ENCODE assay signal across 14 mouse cellular contexts in genomic region chr11:98320806-98321676, GRCm38 (mm10). TPM values are rescaled to one million over a fixed set of nuclear protein-coding genes. Genes with fewer than 3 reads are reported as not detected.
DNase-seq lines count a peak whose midpoint lies in the region; ATAC-seq lines count a peak whose summit lies in the region.
"Had no signal": no experiment of that assay in that cellular context is flagged by ENCODE, and none has a peak within 500 bp of the region (broad histone marks: within the 10 kb centered on the region; RNA-seq: fewer than 3 reads in every experiment).

No protein-coding gene starts in this region.

- peak overlapping the region; percentile 66 for H3K9ac ChIP-seq in forebrain, embryonic 14.5 days (ENCODE audit: low read length)
- H3K9ac ChIP-seq in neural tube, embryonic 11.5 days (ENCODE audit: low read length) = no peak overlapping the region
- H3K9ac ChIP-seq: kidney, embryonic 15.5 days; liver, postnatal 0 days had no signal

- under 1% methylated on average over 30 of the region's 30 CpGs for WGBS in forebrain, embryonic 14.5 days
- under 1% methylated on average over 30 of the region's 30 CpGs for WGBS in neural tube, embryonic 11.5 days

- H3K9me3 ChIP-seq in forebrain, embryonic 14.5 days (replicated peaks; ENCODE audit: control insufficient read depth, low read length) = no peaks in the 10 kb centered on the region
- no peaks in the 10 kb centered on the region for H3K9me3 ChIP-seq in neural tube, embryonic 11.5 days (ENCODE audit: control insufficient read depth, low read length)
- H3K9me3 ChIP-seq: kidney, embryonic 15.5 days had no signal

- H3K4me1 ChIP-seq in forebrain, embryonic 14.5 days (ENCODE audit: control insufficient read depth, insufficient read depth, low read length) = peaks cover 32% of the 10 kb centered on the region
- no peaks in the 10 kb centered on the region for H3K4me1 ChIP-seq in neural tube, embryonic 11.5 days (ENCODE audit: control insufficient read depth, insufficient read depth, low read length)
- H3K4me1 ChIP-seq: kidney, embryonic 15.5 days had no signal

- peak overlapping the region; percentile 53 for H3K4me2 ChIP-seq in forebrain, embryonic 14.5 days (ENCODE audit: low read length)
- H3K4me2 ChIP-seq in neural tube, embryonic 11.5 days (ENCODE audit: low read depth) = no peak overlapping the region
- H3K4me2 ChIP-seq: kidney, embryonic 15.5 days had no signal

- H3K4me3 ChIP-seq in forebrain, embryonic 14.5 days (ENCODE audit: low read depth, low read length) = peak overlapping the region; percentile 19
- no peak overlapping the region for H3K4me3 ChIP-seq in neural tube, embryonic 11.5 days (ENCODE audit: low read depth, low read length)
- H3K4me3 ChIP-seq: kidney, embryonic 15.5 days had no signal

- peak overlapping the region; percentile 95 for H3K27ac ChIP-seq in forebrain, embryonic 14.5 days (ENCODE audit: low read depth, low read length)
- H3K27ac ChIP-seq in neural tube, embryonic 11.5 days (ENCODE audit: low read depth, low read length) = no peak overlapping the region
- H3K27ac ChIP-seq: kidney, embryonic 15.5 days; stomach, postnatal 0 days had no signal

- peak; percentile 91 for DNase-seq in left cerebral cortex, postnatal 4 days
- no peak for DNase-seq in left cerebral cortex, postnatal 14 days (ENCODE audit: low spot score in 2 of 2)
- DNase-seq in cerebellum, adult 9-11 months = peak; percentile 79
- DNase-seq in forebrain, embryonic 14.5 days (ENCODE audit: low spot score) = peak; percentile 83
- peak; percentile 12 for DNase-seq in neural tube, embryonic 11.5 days (ENCODE audit: low spot score)
- no peak for DNase-seq in lung, postnatal 36 days
- DNase-seq in heart, adult 9 months (ENCODE audit: low spot score in 2 of 2) = no peak
- DNase-seq in urinary bladder, postnatal 14 days (ENCODE audit: low spot score) = no peak
- DNase-seq: heart, postnatal 4 days; liver, postnatal 0 days; right cerebral cortex, postnatal 14 days had no signal

- peak; percentile 47 for ATAC-seq in forebrain, embryonic 14.5 days
- ATAC-seq in neural tube, embryonic 11.5 days (ENCODE audit: insufficient read depth, low FRiP score, low TSS enrichment) = no peak
- ATAC-seq: liver, postnatal 0 days had no signal

- 0 out of 2 replicates have a peak, but pooled peaks cover 6% of the 10 kb centered on the region for H3K36me3 ChIP-seq in forebrain, embryonic 14.5 days (ENCODE audit: control insufficient read depth, insufficient read depth, low read length)
- no peaks in the 10 kb centered on the region for H3K36me3 ChIP-seq in neural tube, embryonic 11.5 days (ENCODE audit: control insufficient read depth, insufficient read depth, low read length)
- H3K36me3 ChIP-seq: kidney, embryonic 15.5 days had no signal

- intact Hi-C loops in left cerebral cortex, postnatal 4 days (cut with DNase I) = no loop called here
- intact Hi-C loops in left cerebral cortex, postnatal 14 days (cut with DNase I) = no loop called here

- H3K27me3 ChIP-seq in forebrain, embryonic 14.5 days (replicated peaks; ENCODE audit: control insufficient read depth, insufficient read depth, low read length) = peaks cover 87% of the 10 kb centered on the region
- H3K27me3 ChIP-seq in neural tube, embryonic 11.5 days (ENCODE audit: control insufficient read depth, insufficient read depth, low read length) = peaks cover 100% of the 10 kb centered on the region

RNA-seq across cellular contexts. Expression of gene Neurod2, which starts 8.4 kb away (rescaled TPM):
- 100 to 1,000 TPM; 125 to 133 TPM for total RNA-seq in left cerebral cortex, postnatal 4 days (2021)
- 10 to 100 TPM; 65.9 to 67.1 TPM for total RNA-seq in left cerebral cortex, postnatal 14 days (2021)
- 64.1 and 90.9 TPM in 2 replicates for polyA plus RNA-seq in forebrain, embryonic 14.5 days (2014; fragmentation: Nextera tagmentation; extraction: Ambion mirVana)
- 1.2 TPM in 2 replicates for polyA plus RNA-seq in neural tube, embryonic 11.5 days (2014; fragmentation: Nextera tagmentation; extraction: Ambion mirVana)
- total RNA-seq: heart, postnatal 4 days had no signal
- polyA plus RNA-seq: gonadal fat pad, adult 2 months; kidney, embryonic 15.5 days; liver, postnatal 0 days had no signal

RNA-seq across cellular contexts. Expression of gene Ppp1r1b, which starts 27.2 kb away (rescaled TPM):
- 10 to 100 TPM; 52.3 to 53.4 TPM for total RNA-seq in left cerebral cortex, postnatal 4 days (2021)
- total RNA-seq in left cerebral cortex, postnatal 14 days (2021) = 100 to 1,000 TPM; 101 to 133 TPM
- polyA plus RNA-seq in forebrain, embryonic 14.5 days (2014; fragmentation: Nextera tagmentation; extraction: Ambion mirVana) = 33.1 and 42.2 TPM in 2 replicates
- 0.15 TPM in 1 of 2 replicates, not detected in the other for polyA plus RNA-seq in neural tube, embryonic 11.5 days (2014; fragmentation: Nextera tagmentation; extraction: Ambion mirVana)

RNA-seq across cellular contexts. Expression of gene Stard3, which starts 37.1 kb away (rescaled TPM):
- total RNA-seq in left cerebral cortex, postnatal 4 days (2021) = 10 to 100 TPM; 21.3 to 26.0 TPM
- 10 to 100 TPM; 24.9 to 27.2 TPM for total RNA-seq in left cerebral cortex, postnatal 14 days (2021)
- 43.8 and 46.6 TPM in 2 replicates for polyA plus RNA-seq in forebrain, embryonic 14.5 days (2014; fragmentation: Nextera tagmentation; extraction: Ambion mirVana)
- 39.7 and 45.6 TPM in 2 replicates for polyA plus RNA-seq in neural tube, embryonic 11.5 days (2014; fragmentation: Nextera tagmentation; extraction: Ambion mirVana)

Comparison
In these comparisons a context has a peak if more than half of its experiments do, and no peak if none do; other contexts are left out.
1. DNase-seq: peak in left cerebral cortex, postnatal 4 days (single experiment), cerebellum, adult 9-11 months (single experiment), forebrain, embryonic 14.5 days (single experiment) and neural tube, embryonic 11.5 days (single experiment); none in left cerebral cortex, postnatal 14 days (0 of 2), lung, postnatal 36 days (single experiment), heart, adult 9 months (0 of 2) and urinary bladder, postnatal 14 days (single experiment).